Mouse (Mus musculus) heart, adult 2 months (tissue): Measurements from ENCODE around the gene Rbfox2.

Experiments
- CTCF ChIP-seq: fragments of 200-600 bp; IDR thresholded peaks from 2 replicates; pipeline ENCODE4 v1.8.1; 2022; ENCODE audit warnings: antibody characterized with exemption, mild to moderate bottlenecking, moderate library complexity
- POLR2A ChIP-seq: fragments of 200-500 bp; IDR thresholded peaks from 2 replicates; pipeline ENCODE4 v1.6.1; 2011; ENCODE audit warnings: mild to moderate bottlenecking, low read depth, low read length, control low read depth; ENCODE audit not compliant: insufficient read depth

DNA sequence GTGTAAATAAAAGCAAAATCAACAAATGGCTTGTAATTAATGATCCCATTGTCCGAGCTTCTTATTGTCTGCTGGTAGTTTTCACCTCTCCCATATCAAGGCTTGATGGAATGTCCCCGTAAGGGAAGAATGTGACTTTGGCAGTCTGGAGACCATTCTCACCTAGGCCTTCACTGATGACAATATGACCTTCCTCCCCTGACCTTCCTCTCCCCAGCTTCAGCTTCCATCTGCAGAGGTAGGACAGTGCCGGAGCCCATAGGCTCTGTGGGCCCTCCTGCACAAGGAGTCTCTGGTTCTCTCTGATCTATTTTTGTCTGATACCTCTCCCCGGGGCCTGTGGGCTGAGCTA lies 47.7 kb upstream of the Rbfox2 start:
- no peak for TF ChIP-seq CTCF
- TF ChIP-seq POLR2A, result no peak
